Mouse (Mus musculus) heart, embryonic 10.5 days (tissue): Measurements from ENCODE around the gene Pbx2. TPM values are rescaled to one million over a fixed set of nuclear protein-coding genes. Genes with fewer than 3 reads are reported as not detected.

Source experiments
- DNase-seq: peaks from one replicate; pipeline ENCODE4 v3.0.0-alpha.2; 2017; ENCODE audit warnings: low spot score
- H3K27ac ChIP-seq: fragments of 300-500 bp; sonication (generic); 2 replicates; pipeline ENCODE4 v1.5.1; 2016; ENCODE audit warnings: mild to moderate bottlenecking
- H3K27me3 ChIP-seq: fragments of 300-500 bp; sonication (generic); 2 replicates; pipeline ENCODE4 v1.6.1; 2016; ENCODE audit warnings: mild to moderate bottlenecking; ENCODE audit not compliant: poor library complexity, insufficient read depth, severe bottlenecking
- H3K36me3 ChIP-seq: fragments of 300-500 bp; sonication (generic); 2 replicates; pipeline ENCODE4 v1.6.1; 2016; ENCODE audit warnings: mild to moderate bottlenecking, moderate library complexity
- H3K4me1 ChIP-seq: fragments of 300-500 bp; sonication (generic); 2 replicates; pipeline ENCODE4 v1.6.1; 2016; ENCODE audit warnings: mild to moderate bottlenecking
- H3K4me3 ChIP-seq: fragments of 300-500 bp; sonication (generic); 2 replicates; pipeline ENCODE4 v1.5.1; 2016; ENCODE audit warnings: mild to moderate bottlenecking, moderate library complexity
- H3K9me3 ChIP-seq: fragments of 300-500 bp; sonication (generic); 2 replicates; pipeline ENCODE4 v1.6.1; 2016; ENCODE audit warnings: mild to moderate bottlenecking, moderate library complexity
- WGBS: fragments of 180-500 bp; shearing (Covaris S2); methylation state at CpG from one replicate; pipeline ENCODE4 v1.1.7; 2016; 5-methylcytosine and 5-hydroxymethylcytosine counted together
- polyA plus RNA-seq: library from polyadenylated mRNA; unstranded; fragments of >200 nt; fragmentation: Nextera tagmentation; extraction: Ambion mirVana; gene quantifications from 2 replicates; pipeline ENCODE4 v1.2.1, GENCODE M21; 2016

Pbx2 gene
- polyA plus RNA-seq, 1 experiment from 2014 or later, result 16.6 TPM

DNA sequence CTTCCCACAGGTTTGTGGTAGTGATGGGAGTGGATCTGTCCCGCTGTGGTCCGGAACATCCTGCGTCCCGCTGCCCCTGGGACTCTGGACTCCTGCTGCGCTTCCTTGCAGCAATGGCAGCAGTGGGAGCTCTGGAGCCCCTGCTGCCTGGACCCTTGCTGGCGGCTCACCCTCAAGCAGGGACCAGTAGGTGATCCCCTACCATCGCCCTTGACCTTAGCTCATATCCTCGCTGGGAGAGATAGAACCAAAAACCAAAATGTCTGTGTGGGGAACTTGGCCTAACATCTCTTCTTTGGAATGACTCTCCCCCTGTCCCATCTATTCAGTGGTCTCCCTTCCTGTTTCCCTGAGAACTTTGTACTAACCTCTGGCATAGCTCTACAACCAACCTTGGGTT, 7.2 kb upstream of the Pbx2 start:
- H3K27me3 ChIP-seq, result peaks cover 14% of the 10 kb centered on the region
- H3K36me3 ChIP-seq, result 0 out of 2 replicates have a peak, but pooled peaks cover 3% of the 10 kb centered on the region
- no peak overlapping the region for H3K4me3 ChIP-seq
- no peak for DNase-seq
- H3K4me1 ChIP-seq, result peaks cover 28% of the 10 kb centered on the region
- no peaks in the 10 kb centered on the region for H3K9me3 ChIP-seq
- no peak overlapping the region for H3K27ac ChIP-seq
- WGBS, result 80% methylated on average over 8 of the region's 8 CpGs

DNA sequence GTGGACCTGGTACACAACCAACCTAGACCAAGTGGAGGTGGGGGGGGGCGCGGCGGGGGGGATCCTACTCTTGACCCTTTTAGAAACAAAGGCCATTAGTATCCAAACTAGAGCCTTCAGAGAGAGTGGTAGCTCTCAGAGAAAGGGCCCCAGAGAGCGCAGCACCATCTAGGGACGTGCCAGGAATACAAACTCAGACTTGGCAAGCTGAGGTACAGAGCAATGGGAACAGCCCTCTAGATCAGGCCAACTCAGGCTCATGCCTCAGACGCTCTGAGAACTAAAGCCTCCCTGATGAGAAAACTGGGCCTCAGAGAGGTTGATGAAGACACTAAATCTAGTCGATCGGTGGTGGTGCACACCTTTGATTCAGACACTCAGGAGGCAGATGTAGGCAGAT, 5.9 kb upstream of the Pbx2 start:
- WGBS, result 90% methylated on average over 8 of the region's 8 CpGs
- no peaks in the 10 kb centered on the region for H3K9me3 ChIP-seq
- no peaks in the 10 kb centered on the region for H3K36me3 ChIP-seq
- DNase-seq, result no peak
- H3K4me3 ChIP-seq, result no peak overlapping the region
- H3K4me1 ChIP-seq, result peaks cover 41% of the 10 kb centered on the region
- no peak overlapping the region for H3K27ac ChIP-seq
- H3K27me3 ChIP-seq, result peaks cover 14% of the 10 kb centered on the region

DNA sequence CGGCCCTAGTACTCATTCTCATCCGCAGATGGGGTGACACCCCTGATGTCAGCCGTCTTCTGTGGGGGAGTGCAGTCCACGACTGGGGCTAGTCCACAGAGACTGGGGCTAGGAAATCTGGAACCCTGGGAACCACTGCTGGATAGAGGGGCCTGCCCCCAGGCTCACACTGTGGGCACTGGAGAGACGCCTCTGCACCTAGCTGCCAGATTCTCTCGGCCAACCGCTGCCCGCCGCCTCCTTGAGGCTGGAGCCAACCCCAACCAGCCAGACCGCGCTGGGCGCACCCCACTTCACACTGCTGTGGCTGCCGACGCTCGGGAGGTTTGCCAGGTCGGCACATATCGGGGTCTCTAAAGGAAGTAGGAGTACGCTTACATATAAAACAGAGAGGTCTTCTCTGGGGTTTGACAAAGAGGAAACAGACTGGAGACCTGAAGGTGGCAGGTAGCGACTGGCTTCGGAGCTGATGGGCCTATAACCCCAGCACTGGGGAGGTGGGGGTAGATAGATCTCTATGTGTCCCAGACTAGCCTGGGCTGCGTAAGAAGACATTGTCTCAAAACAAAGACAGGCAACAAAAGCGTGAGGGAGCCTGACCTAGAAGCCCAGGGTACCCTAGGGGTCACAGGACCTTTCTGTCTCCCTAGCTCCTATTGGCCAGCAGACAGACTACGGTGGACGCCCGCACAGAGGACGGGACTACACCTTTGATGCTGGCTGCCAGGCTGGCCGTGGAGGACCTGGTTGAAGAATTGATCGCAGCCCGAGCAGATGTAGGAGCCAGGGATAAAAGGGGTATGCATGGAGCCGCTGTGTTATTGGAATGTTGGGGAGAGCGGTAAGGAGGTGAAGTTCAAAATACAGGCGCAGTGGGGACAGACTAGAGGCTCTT, 4.9 kb upstream of the Pbx2 start:
- H3K4me3 ChIP-seq, result peak overlapping the region; percentile 83
- DNase-seq, result no peak
- H3K27ac ChIP-seq, result peak overlapping the region; percentile 95
- peaks cover 14% of the 10 kb centered on the region for H3K27me3 ChIP-seq
- WGBS, result 28% methylated on average over 32 of the region's 32 CpGs
- no peaks in the 10 kb centered on the region for H3K36me3 ChIP-seq
- H3K9me3 ChIP-seq, result no peaks in the 10 kb centered on the region
- H3K4me1 ChIP-seq, result peaks cover 51% of the 10 kb centered on the region

DNA sequence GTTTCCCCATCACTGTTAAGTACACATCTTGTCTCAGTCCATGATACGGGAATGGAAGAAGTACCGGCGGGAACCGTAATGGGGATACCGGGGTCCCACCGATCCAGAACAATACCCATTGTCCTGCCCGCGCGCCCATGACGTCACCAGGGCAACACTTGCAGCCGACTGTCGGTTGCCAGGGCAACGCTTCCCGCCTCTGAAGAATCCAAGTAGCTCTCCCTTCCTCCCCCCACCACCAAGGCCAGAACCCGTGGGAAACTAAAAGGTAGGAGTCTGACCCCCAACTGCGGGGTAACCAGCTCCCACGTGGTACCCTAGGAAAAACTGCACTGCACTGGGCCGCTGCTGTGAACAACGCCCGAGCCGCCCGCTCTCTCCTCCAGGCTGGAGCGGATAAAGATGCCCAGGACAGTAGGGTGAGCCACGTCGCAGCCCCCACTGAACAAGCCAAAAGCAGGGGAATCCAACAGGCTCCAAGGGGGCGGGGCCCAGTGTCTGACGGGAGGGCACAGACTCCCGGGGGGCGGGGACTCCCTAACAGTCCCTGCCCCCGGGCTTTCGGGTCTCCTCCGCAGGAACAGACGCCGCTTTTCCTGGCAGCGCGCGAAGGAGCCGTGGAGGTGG, 4.2 kb upstream of the Pbx2 start:
- peak; percentile 96 for DNase-seq
- H3K9me3 ChIP-seq, result no peaks in the 10 kb centered on the region
- WGBS, result under 1% methylated on average over 38 of the region's 38 CpGs
- H3K27ac ChIP-seq, result peak overlapping the region; percentile 95
- H3K4me3 ChIP-seq, result peak overlapping the region; percentile 83
- H3K4me1 ChIP-seq, result peaks cover 58% of the 10 kb centered on the region
- H3K27me3 ChIP-seq, result peaks cover 14% of the 10 kb centered on the region
- no peaks in the 10 kb centered on the region for H3K36me3 ChIP-seq

DNA sequence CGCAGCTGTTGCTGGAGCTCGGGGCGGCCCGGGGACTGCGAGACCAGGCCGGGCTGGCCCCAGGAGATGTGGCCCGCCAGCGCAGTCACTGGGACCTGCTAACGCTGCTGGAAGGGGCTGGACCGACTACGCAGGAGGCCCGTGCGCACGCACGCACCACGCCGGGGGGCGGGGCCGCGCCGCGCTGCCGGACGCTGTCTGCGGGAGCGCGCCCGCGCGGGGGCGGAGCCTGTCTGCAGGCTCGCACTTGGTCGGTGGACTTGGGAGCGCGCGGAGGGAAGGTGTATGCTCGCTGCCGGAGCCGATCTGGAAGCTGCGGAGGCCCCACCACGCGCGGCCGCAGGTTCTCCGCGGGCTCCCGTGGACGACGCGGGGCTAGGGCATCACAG, 3.6 kb upstream of the Pbx2 start:
- Histone ChIP-seq H3K9me3 (no peaks in the 10 kb centered on the region), H3K4me1 (peaks cover 58% of the 10 kb centered on the region), H3K27ac (peak overlapping the region; percentile 95), H3K4me3 (peak overlapping the region; percentile 83), H3K36me3 (no peaks in the 10 kb centered on the region), H3K27me3 (peaks cover 10% of the 10 kb centered on the region)
- WGBS, result under 1% methylated on average over 50 of the region's 50 CpGs
- DNase-seq, result peak; percentile 97

DNA sequence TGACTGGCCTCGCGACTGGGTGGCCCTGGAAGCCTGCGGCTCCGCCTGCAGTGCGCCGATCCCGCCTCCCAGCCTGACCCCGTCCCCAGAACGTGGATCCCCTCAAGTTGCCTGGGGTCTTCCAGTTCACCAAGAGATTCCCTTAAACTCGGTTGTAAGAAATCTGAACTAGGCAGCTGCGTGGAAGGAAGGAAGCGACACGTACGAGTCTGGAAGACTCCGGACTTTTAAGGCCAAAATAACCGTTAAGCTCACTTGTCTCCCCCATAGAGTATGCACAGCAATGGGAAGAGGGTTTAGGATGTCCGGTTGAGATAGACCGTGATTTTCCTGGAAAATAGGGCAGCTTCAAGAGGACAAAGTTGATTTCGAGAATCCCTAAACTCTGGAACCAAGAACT, 3.3 kb upstream of the Pbx2 start:
- Histone ChIP-seq H3K4me1 (peaks cover 58% of the 10 kb centered on the region), H3K36me3 (no peaks in the 10 kb centered on the region), H3K4me3 (peak overlapping the region; percentile 83), H3K9me3 (no peaks in the 10 kb centered on the region), H3K27ac (peak overlapping the region; percentile 95), H3K27me3 (0 out of 2 replicates have a peak, but pooled peaks cover 9% of the 10 kb centered on the region)
- WGBS, result 3% methylated on average over 19 of the region's 19 CpGs
- DNase-seq, result no peak

DNA sequence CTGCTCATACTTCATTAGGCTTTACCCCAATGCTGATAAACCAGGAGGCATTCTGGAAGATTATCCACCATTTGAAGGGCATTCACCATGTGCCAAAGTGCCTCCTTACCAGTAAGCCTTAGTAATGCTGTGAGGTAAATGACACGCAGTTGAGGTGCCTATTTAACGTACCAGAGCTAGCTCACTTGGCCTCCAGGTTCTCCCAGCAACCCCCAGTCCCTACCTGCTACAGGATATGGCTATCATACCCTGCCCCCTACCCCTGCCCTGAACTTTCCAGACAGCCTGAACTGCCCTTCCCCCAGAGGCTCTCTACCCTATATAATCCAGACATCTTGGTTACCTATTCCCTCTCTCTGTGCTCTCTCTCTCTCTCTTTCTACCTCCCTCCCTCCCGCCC, 2.3 kb upstream of the Pbx2 start:
- no peaks in the 10 kb centered on the region for H3K9me3 ChIP-seq
- 65% methylated on average over 3 of the region's 3 CpGs for WGBS
- no peak overlapping the region for H3K4me3 ChIP-seq
- H3K36me3 ChIP-seq, result no peaks in the 10 kb centered on the region
- 0 out of 2 replicates have a peak, but pooled peaks cover 2% of the 10 kb centered on the region for H3K27me3 ChIP-seq
- no peak for DNase-seq
- H3K27ac ChIP-seq, result peak overlapping the region; percentile 100
- H3K4me1 ChIP-seq, result peaks cover 68% of the 10 kb centered on the region

DNA sequence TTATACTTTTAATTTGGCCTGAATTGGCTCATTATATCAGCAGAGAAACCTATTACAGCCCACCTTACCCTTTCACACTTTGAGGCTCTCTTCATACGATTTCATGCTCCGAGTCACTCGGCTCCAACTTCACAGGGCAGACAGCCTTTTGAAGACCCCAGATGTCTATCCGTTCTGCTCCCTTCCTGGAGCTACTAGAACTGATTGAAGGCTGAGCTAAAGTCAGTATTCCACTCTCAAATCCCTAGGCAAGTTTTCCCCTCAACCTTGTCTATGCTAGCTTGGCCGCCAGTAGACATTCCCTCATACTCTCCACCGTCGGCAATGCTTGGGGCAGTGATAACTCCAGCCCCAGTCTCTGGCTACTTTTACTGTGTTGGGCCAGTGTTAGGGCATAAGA, 1.9 kb upstream of the Pbx2 start:
- Histone ChIP-seq H3K36me3 (peaks cover 3% of the 10 kb centered on the region), H3K4me3 (peak overlapping the region; percentile 40), H3K9me3 (no peaks in the 10 kb centered on the region), H3K27me3 (no peaks in the 10 kb centered on the region), H3K4me1 (peaks cover 72% of the 10 kb centered on the region), H3K27ac (peak overlapping the region; percentile 100)
- 43% methylated on average over 7 of the region's 7 CpGs for WGBS
- no peak for DNase-seq

DNA sequence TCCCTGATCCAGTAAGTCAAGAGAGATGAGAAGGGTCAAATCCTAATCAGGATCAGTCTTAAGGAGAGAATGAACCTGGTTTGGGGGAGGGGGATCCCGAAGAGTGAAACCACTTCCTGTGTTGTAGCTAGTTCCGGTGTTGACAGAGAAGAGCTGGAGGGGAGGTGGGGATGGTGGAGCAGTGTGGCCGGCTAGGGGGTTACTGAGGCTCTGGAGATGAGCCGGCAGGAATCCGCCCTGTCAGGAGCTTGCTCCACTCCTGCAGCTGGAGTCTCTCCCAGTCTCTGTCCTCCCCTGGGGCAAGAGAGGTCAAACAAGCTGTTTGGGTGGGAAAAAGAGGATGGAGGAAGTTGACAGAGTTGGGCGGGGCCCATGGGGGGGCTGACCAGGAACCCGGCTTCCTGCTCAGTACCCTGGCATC, 1.4 kb upstream of the Pbx2 start, which contains the start of gene Gpsm3:
TSS of gene Gpsm3 (plus strand) at position 126 of the 421 bp plus-strand sequence.
- H3K4me3 ChIP-seq, result peak within 1 kb of the TSS; percentile 97
- peaks cover 8% of the 10 kb centered on the region for H3K36me3 ChIP-seq
- H3K4me1 ChIP-seq, result peaks cover 77% of the 10 kb centered on the region
- DNase-seq, result no peak
- no peaks in the 10 kb centered on the region for H3K9me3 ChIP-seq
- no peaks in the 10 kb centered on the region for H3K27me3 ChIP-seq
- peak within 1 kb of the TSS; percentile 100 for H3K27ac ChIP-seq
- 17% methylated on average over 6 of the region's 7 CpGs for WGBS

DNA sequence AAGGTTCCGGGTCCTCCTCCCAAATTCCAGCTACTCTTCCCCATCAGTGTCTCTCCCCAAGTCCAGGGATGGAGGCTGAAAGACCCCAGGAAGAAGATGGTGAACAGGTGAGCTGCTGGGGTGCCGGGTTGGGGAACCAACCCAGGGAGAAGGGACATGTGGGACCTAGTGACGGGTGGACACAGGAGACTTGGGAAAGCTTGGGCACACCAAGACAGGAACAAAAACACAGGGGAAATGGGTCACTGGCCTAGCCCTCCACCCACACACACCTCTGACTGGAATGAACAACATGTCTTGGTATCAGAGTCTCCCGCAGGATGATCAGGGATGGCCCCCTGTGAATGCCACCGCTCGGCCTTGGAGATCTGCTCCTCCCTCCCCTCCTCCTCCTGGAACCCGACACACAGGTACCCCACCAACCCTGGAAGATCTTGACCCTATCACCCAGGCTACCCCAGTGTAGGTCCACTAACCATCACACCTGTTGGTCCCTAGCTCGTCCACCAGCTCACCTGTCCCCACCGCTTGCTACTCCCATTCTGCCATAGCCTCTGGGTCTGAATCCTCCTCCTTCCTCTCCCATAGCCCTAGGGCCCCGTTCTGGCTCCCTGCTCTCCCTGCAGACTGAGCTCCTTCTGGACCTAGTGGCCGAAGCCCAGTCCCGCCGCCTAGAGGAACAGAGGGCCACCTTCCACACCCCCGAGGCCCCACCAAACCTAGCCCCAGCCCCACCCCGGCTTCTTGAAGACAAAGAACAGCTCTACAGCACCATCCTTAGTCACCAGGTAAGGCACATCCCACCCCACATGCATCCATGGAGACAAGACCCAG, 695 bp upstream of the Pbx2 start:
- Histone ChIP-seq H3K4me1 (peaks cover 84% of the 10 kb centered on the region), H3K9me3 (no peaks in the 10 kb centered on the region), H3K27me3 (no peaks in the 10 kb centered on the region), H3K4me3 (peak overlapping the region; percentile 97), H3K27ac (peak overlapping the region; percentile 100), H3K36me3 (peaks cover 15% of the 10 kb centered on the region)
- no peak for DNase-seq
- 61% methylated on average over 15 of the region's 15 CpGs for WGBS

DNA sequence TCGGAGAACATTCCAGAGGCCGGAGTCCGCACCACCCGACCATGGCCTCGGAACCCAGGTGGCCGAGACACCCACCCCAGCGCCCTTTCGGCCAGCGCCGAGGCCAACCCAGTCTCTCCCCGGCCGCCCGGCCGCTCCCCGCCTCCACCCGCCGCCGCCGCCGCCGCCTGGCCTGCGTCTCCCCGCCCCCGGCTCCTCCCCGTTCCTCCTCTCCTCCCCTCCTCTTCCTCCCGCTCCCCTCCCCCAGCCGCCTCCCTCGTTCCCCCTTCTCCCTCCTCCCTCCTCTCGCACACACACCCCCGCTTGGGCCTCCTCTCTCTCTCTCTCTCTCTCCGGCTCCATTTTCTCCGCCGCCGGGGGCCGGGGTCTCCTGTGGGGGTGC, 919 bp downstream of the Pbx2 start:
- WGBS, result under 1% methylated on average over 33 of the region's 35 CpGs
- peaks cover 84% of the 10 kb centered on the region for H3K4me1 ChIP-seq
- DNase-seq, result peak; percentile 97

DNA sequence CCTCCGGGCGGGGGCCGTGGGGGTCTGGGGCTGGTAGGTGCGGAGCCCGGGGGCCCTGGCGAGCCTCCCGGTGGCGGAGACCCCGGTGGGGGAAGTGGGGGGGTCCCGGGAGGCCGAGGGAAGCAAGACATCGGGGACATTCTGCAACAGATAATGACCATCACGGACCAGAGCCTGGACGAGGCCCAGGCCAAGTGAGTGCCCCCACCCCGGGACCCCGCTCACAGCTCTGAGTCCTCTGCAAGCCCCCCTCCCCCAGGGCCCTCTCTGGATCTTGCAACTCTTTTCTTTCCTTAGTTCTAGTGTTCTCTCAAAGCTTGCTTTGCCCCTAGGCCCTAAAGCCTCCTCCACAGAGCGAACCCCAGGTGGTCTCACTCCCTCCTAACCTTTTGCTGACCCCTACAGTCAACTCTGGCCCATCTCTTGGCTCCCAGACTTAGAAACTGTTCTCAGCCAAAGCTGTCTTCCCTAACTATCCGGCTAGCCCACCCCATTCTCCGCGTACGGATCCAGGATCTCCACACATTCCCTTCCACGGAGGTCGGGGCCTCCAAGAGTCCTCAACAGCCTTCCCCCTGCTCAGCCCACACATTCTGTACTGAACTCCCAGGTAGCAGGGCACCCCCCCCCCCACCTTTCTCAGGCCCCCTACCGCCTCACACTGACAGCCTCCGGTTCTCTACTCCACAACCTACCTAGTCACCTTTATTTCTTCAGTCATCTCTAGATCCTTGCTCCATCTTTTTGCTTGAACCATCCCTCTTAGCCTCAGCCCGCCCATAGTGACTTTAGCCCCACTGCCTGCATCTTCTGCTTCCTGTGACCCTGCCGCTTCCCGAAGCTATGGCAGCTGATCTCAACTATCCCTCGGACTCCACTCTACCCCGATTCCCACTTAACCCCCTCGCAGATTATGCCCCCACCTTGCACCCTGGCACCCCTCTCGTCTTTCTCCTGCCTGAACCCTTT, 1.8 kb downstream of the Pbx2 start:
- Histone ChIP-seq H3K9me3 (no peaks in the 10 kb centered on the region), H3K27me3 (no peaks in the 10 kb centered on the region), H3K36me3 (peaks cover 24% of the 10 kb centered on the region), H3K4me3 (peak overlapping the region; percentile 97), H3K27ac (peak overlapping the region; percentile 100), H3K4me1 (peaks cover 82% of the 10 kb centered on the region)
- no peak for DNase-seq
- 2% methylated on average over 32 of the region's 32 CpGs for whole genome bisulfite sequencing

More for the DNA sequence above, 919 bp downstream of the Pbx2 start:
- Histone ChIP-seq H3K4me3 (peak overlapping the region; percentile 97), H3K36me3 (peaks cover 24% of the 10 kb centered on the region), H3K9me3 (no peaks in the 10 kb centered on the region), H3K27ac (peak overlapping the region; percentile 100), H3K27me3 (no peaks in the 10 kb centered on the region)
